Mouse (Mus musculus): Measurements from ENCODE around the gene Nsmce4a.

GRCm38 (mm10) chr7:130574211-130574991, 1.5 kb upstream of the Nsmce4a start:
- TF ChIP-seq CTCF (conservative IDR thresholded peaks at IDR 0.05; ENCODE audit: insufficient read depth, insufficient read length, low read depth, low read length) (no peak), POLR2A (IDR thresholded peaks at IDR 0.05; ENCODE audit: low read depth, low read length) (no peak)

Measured in kidney, adult 2 months (tissue).